Mouse (Mus musculus): ENCODE measurements around the gene Ccdc69.

DNA sequence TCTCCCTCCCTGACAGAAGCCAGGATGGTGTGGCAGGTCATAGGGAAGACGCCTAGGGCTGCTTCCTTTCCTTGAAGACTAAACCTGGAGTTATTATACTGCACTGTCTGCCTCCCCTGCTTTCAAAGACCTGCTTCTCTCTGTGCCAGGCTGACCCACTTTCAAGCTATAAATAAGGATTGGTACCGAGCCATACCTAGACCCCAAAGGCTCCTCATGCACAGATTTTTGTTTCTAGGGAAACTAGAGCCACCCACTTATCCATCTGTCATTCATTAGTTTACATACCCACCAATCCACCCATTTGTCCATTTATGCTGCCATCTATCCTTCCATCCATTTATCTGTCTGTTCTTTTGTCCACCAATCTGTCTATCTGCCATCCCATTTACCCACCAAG, 60.7 kb downstream of the Ccdc69 start:
- TF ChIP-seq CTCF (IDR thresholded peaks at IDR 0.05) (no peak), EP300 (IDR thresholded peaks at IDR 0.05) (no peak)

Data from lung, postnatal 0 days (tissue).